Mouse (Mus musculus): Measurements from ENCODE around the gene Twf1.

Twf1 gene

DNA sequence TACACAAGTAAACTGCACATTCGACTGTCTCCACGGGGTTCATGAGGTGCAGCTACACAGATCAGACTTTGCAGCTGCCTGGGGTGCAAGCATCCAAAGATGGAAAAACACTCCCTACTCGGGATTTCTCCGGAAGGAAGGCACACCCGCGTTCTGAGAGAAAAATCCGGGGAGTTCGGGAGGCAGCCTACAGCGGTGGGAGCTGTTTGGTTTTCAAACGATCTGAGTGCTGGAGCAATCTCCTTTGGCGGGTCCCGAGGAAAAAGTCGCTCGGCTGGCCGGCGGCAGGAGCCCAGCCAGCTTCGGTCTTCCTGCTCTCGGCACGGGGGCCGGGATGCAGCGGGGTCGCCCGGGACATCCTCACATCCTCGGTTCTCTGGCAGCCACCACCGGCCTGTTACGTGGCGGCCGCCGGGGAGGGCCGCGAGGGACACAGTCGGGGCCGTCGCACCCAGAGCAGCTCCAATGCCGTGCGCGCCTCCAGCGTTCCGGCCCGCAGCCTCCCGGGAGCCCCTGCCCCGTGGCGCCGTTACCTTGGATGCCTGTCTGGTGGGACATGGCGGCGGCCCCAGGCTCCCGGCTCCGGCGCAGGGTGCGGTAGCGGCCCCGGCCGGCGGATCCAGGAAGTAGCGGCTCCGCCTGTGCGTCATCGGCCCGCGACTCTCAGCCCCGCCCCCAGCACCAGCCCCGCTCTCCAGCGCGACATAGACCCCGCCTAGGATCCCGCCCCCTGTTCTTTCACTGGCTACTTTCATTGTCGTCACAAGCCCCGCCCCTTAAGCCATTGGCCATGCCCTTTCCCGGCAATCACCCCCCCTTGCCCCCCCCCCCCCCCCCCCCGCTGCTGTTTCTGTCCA lies at the start of gene Twf1:
Gene Twf1 (minus strand): TSS at position 671 of the 857 bp plus-strand sequence.
- DNase-seq: peak; percentile 99

DNA sequence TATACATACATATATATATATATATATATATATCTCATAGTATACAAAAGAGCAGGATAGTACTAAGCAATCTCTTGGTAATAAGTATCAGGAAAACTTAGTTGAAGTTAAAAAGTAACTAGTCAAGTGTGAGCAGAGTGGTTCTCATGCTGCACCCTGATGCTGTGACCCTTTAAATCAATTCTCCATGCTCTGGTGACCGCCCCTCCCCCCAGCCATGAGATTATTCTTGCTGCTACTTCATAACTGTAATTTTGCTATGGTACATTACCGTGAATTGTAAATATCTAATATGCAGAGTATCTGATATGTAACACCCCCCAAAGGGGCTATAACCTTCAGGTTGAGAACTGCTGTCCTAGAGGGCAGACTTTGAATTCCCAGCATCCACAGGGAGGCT lies 49.4 kb upstream of the Twf1 start:
- no peak for DNase-seq

DNA sequence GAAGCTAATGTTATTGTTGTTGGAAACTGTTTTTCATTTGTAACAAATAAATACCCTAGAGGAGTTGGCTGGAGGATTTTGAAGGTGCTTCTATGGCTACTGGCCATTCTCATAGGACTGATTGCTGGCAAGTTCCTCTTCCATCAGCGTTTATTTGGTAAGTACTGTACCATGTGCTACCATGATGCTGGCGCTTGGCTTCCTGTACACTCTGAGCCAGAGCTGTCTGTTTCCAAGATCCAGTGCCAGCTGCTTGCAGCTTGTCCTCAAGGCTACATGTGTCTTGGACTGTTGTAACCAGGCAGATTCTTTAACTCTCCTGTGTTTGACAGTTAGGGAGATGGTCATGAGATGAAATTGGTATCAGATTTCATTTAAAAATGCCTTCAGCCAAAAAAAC lies 48.5 kb upstream of the Twf1 start:
- no peak for DNase-seq

DNA sequence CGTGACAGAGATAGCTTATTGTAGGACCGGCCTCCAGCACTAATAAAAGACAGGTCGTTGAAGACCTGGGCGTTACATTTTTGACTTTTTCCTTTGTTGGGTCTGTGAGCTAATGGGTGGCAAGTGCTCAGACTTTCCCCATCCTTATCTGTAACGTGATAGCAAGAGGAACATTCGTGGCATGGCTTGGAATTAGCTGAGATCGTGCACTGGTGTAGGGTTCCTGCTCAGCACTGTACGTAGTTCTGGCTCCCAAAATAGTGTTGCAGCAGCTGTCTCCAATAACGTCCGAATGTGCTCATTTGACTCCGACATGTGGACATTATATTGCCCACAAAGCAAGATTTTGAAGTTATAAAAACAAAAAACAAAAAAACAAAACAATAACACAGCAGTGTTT lies 44.8 kb upstream of the Twf1 start:
- no peak for DNase-seq

DNA sequence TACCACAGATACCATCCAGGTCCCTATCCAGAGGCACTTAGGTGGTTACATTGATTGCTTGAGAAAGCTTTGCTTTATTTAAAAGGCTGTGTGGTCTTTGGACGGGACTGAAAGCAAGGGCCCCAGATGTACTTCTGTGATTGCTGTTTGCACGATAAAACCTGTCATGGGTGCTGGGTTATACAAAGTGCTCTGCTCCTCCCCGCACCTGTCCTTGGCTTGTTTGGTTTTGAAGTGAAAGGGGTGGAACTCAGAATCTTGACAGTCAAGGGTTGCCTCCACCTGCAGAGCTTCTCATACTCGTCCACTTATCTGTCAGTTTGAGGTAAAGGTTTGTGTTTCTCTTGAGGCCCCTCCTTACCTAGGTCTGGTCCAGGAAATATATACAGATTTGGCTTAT lies 40.9 kb upstream of the Twf1 start:
- no peak for DNase-seq

DNA sequence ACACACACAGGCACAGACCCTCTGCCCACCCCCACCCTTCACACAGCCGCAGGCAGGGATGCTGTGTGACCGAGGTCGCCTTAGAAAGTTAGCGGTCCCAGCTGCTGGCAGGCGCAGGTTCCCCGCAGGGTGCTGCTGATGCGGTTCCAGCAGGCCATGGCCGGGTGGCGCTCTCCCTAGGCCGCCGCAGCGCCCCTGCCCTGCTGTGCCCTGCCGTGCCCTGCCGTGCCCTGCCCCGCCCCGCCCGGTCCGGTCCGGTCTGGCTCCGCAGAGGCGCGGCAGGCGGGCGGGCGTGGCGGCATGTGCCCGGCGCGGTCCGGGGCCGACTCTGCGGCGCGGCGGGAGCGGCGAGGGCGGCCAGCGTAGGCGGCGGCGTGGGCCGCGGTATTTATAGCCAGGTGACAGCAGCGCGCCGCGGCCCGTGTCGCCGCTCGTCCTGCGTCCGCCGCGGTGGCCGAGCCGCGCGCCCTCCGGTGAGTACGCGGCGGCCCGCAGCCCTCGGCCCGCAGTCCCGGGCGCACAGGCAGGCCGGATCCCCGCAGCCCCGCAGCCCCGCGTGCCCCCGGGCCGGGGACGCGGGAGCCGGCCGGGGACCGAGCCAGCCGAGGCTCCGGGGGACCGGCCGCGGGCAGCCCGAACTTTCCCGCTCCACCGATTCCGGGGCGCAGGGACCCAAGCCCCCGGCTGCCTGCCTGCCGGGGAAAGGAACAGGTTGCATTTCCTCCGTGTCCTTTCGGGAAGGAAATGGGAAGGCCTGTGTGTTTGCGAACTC lies 39.3 kb upstream of the Twf1 start, which contains the start of gene Tmem117:
Gene Tmem117 (plus strand): TSS at position 403 of the 772 bp plus-strand sequence.
- DNase-seq: peak; percentile 35

DNA sequence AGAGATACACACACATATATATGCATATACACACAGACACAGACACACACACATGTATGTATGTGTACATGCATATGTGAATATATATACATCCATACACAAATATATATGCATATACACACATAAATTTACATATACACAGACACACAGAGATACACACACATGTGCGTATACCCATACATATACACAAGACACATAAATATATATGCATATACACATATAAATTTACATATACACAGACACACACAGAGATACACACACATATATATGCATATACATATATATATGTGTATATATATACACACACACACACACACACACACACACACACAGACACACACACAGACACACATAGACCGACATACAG lies 38.8 kb upstream of the Twf1 start:
- no peak for DNase-seq

DNA sequence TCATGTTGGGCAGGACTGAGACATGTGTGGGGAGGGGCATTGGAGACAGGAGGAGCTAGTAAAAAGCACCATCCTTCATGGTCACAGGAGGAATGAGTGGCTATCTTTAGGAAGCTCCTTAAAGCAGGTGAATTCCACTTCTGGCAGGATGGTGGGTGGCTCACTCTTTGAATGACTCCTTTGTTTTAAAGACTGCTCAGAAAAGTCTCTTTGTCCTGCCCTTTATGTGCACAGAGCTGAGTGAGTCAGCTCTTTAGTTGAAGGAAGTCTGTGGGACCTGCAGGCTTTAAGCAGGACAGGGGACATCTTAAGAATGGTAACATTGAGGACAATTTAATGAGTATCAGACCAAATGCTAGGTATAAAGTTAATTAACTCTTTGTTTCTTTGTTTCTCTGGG lies 31.2 kb upstream of the Twf1 start:
- no peak for DNase-seq

DNA sequence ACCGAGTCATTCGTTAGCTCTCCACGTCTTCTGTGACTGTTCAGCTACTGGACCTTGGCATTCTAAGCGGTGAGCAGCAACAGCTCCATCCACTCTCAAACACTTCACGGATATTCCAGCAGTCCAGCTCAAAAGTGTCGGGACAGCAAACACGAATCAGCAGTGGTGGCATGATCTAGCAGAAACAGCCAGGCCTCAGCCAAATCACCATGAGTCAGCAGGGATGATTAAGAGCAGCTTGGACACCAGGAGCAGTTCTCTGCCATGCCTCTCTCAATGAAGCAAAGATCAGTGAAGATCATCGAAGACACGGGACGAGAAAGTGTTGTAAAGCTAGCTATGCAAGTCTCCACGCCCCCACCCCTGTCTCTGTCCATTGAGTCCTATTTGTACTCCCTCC lies 26.3 kb upstream of the Twf1 start:
- no peak for DNase-seq

DNA sequence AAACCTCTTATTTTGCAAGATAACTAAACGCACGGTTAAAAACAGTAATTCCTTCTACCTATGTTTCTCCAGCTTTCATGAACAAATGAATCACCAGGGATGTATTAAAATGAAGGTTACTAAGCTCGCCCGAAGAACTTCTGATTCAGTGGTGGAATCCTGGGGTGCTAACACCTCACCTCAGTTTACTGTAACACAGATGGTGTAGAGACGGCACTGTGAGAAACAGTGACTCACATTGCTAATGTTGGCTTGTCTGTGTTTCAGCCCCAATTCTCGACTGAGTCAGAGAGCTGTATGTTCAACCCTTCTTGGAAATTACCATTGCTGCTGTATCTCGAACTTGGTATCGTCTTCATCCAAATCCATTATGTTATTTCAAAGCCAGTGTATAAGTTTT lies 18.1 kb upstream of the Twf1 start:
- DNase-seq: no peak

DNA sequence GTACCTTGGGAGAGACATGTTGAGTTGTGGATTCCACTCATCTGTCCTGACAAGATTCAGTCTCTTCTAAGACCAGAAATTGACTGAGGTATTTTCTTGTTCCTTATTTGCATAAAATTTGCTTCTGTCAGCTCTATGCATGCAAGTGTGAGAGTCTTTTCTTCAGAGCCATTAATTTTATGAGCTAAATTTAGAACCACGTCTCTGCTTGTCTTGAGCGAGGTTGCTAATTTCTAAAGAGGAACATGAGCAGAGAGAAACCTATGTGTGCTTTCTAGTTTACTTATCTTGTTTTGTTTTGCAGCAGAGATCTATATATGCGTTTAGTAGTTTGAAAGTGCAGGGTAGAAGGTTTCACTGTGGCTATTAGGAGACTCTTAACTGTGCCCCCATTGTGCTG lies 12.8 kb upstream of the Twf1 start:
- DNase-seq: no peak

DNA sequence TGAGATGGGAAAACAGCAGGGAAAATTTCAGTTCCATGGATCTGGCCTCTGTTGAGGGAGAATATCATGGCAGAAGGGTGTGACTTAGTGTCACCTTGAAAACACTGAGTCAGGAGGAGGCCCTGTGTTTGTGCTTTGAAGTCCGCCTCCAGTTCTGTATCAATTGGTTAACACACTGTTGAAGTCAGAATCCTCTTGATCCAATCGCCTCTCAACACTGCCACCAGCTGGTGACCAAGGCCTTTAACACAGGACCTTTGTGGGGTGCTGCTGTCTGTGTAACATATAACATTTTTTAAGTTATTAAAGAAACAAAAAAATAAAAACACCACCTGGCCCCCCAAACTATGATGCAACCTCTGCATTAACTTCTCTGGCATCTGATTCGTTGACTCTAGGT lies 11.7 kb upstream of the Twf1 start:
- peak; percentile 40 for DNase-seq

DNA sequence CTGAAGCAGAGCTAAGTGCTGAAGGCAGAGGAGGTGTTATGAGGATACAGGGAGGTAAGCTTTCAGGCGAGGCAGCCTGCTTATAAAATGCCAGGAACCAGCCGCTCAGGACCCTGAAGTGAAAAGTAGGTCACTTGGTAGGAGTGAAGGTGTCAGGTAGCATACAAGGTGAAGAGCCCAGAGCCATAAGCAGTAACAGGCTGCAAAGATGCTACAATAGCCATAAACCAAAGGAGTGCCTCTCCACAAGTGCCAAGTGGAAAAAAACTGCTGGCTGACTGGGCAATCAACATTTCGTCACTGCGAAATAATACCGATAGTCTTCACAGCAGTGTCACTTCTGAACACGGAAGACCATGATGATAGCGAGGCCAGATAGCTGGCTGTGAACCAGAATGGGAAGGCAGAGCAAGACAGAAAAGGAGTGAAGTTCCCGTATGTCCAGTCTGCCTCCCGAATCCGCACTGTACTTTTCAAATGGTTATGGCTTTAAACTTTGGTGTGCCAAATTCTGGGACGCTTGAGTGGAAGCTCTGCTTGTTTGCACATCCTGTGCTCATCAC lies 10.5 kb upstream of the Twf1 start:
- DNase-seq: no peak

DNA sequence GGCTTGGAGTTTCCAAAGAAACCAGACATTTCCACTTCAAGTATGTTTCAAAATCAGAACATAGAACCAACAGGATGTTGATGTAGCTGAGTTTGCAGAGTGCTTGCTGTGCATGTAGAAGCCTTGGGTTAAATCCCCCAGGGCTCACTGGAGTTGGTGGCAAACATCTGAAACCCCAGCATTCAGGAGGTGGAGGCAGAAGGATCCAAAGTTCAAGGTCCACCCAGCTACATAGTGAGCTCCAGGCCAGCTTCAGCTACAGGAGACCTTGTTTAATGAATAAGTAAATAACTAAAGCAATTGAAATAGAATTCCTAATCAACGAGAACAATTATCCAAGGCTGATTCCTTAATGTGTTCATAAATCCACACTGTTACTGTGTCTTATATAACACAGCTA lies 3.9 kb upstream of the Twf1 start:
- DNase-seq: no peak

DNA sequence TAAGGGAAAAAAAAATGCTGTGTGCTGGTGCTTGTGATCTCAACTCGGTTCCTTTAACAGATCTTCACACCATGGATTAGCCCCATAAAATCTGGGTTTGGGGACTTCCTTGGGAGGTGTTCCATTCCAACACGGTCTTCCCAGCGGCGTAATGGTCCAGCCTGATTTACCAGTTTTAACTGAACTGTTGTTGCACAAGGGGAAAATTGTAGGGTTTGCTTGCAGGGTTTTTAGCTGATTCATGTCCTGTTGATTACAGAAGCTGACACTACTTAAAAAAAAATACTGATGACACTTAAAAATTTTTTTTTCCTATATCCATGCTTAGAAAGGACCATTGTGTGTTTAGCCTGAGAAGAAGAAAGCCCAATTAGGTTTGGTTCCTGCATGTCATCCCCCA lies 1.7 kb upstream of the Twf1 start:
- no peak for DNase-seq

DNA sequence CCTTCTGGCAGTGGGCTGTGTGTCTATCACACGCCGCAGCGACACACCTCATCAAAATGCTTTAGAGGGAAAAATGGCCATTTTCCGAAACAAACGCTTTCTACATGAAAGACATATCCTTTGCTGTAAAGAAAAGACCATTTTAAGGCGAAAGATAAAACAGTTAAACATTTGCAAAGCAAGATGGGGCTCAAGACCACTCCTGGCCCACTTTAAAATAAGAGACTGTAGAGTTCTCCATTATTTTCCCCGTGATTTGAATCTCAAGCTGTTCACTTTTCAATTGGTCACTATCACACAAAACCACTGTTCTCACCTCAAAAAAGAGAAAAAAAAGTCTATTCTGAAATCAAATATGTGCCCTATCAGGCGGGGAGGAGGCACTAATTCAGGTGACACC lies 394 bp upstream of the Twf1 start:
- no peak for DNase-seq

DNA sequence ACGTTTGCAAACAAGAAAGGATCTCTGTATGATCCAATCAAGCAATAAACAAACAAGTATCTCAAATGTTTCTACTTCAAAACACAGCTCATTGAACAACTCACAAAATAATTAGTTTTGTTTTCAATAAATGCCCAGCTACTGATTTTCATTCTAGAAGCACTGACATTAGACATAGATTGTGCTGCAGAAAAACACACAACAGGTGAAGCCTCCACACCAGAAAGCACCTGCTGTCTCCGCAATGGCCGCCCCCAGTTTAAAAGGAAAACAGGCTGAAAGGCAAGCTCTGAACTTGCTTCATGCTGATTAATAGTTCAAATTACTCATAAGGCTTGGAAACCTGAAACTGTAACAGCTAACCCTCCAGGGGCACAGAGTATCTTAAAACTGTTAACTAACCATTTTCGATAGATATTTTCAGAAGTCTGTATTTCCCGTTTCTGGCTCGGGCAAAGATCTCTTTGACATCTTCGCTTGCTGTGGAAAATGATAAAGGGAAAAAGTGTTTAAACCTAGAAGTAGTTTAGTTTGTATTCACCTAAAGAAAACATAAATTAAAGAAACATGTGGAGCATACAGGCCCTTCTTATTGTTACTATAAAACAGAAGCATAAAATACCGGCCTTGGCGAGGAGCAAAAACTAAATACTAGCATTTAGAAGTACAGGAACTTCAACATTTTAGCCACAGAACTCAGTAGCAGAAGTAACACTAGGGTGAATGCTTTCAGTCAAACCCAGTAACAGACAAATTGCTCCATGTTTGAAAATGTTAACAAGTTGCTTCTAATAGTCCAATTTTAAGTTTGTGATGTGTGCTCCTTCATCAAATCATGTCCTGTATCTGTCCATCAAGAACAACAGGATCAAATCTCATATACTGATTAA lies 1.6 kb downstream of the Twf1 start:
- no peak for DNase-seq

DNA sequence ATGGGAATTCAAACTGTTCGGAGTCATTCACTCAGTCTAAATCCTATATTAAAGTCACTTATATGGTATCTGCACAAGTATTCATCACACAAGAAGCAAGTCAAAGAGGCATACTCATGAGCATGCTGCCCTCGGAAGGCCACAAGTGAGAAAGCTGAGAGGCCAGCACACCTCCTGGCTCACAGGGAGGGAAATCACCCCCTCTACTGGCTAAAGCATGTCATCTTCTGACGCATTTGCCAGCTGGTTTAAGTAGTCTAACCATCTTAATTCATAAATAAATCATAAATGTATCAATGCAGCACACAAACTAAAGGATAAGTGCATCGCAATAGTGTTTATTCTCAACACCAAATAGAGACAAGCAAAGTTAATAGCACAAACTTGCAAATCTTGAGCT lies 5.0 kb downstream of the Twf1 start:
- DNase-seq: no peak

DNA sequence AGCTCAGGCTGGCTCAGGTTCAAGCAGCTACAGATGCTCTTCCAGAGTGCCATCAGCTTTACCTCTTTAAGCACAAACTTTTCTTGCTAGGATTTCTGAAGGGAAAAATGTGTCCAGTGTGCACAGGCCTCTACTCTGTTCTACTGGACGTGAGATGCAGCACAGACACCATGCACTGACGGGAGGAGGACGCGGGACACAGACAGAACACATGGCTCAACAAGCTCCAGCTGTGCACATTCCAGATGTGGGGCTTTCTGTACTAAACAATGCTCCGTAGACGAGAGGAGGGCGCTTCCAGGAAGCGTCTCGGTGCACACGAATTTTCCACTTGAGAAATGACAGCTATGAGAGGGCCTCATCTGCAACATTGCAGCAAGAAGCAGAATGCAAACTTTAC lies 6.5 kb downstream of the Twf1 start:
- DNase-seq: no peak

DNA sequence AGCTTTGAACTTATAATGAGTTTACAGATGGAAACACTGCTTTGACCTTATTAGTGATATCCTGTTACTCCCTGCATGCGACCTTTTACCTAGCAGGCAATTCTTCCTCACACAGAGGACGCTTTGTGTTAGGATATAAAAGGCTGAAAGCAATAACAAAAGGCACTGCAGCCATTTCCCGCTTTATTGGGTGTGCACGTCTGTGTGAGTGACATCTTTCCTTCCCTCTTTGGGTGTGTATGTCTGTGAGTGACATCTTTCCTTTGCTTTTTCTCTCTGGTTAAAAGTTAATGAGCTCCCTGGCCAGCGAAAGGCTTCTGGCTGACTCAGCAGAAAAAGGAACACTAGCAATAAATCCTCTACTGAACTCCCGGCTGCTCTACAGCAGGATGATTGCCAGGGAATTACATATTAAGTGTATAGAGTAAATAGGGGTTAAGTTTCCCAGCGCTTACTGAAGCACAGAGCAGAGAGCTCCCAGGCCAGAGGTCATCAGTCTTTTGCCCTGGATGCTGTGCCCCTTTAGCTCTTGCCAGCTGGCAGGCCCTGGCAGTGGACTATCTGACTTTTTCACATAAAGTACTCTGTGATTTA lies 7.6 kb downstream of the Twf1 start:
- DNase-seq: no peak

DNA sequence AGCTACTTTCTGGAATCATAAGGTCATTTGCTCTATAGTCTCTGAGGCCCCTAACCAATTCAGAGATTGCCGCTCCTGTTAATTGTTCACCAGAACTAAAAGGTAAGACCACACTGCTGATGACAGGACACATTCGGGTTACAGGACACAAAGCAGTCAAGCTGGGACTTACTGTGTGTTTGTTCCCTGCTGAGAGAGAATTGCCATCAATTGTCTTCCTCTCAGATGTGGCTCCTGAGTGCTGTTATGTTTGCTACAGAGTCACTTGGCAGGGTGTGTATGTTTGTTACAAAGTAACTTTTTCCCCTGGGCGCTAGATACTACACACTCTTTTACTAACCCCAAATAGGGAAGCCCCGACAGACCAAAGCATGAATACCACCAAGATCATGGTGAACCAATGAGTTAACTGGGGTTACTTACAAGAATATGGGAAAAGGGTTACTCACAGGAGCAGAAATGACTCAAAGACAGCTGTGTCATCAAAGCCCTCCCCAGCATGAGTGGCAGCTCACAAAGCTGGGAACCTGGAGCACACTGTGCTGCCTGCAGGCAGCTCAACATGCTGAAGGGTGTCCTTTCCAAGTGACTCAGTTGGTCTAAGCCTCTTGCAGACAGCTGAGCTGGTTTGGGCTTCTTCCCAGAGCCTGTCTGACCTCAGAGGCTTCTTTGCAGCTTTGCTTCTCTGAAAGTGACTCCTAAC lies 15.0 kb downstream of the Twf1 start:
- no peak for DNase-seq

DNA sequence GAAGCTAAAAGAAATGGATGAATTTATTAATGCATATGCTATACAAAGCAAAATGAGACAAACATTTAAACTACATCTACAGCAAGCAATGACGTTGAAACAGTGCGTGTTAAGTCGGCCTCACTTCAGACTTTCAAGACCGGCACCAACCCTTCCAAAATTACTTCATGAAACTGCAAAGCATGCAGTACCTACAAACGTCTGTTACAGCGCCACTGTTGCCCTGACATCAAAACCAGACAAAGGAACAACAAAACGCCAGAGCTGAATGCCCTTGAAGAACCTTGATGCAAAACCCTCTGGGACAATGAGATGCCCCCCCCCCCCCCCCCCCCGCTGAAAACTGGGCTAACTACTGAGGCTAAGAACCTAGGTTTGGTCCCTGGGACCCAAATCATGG lies 16.9 kb downstream of the Twf1 start:
- DNase-seq: no peak

Data from right cerebral cortex, postnatal 4 days (tissue).